Mouse (Mus musculus) limb, embryonic 11.5 days (tissue): ENCODE measurements around the gene Gm8237. TPM values are rescaled to one million over a fixed set of nuclear protein-coding genes. Genes with fewer than 3 reads are reported as not detected.
"Not testable (repeated sequence)": the region's sequence is repeated elsewhere in the genome, so short reads cannot be mapped to it uniquely, and the experiment has no call there.

Source experiments
- ATAC-seq: fragments of 200-750 bp; cut with Nextera tagmentation; 2 replicates; pipeline ENCODE4 v1.8.0; 2017; ENCODE audit warnings: low read depth; ENCODE audit not compliant: insufficient number of reproducible peaks, low FRiP score, low TSS enrichment
- DNase-seq: peaks from one replicate; pipeline ENCODE4 v3.0.0-alpha.2; 2015; ENCODE audit warnings: low spot score
- H3K27ac ChIP-seq: fragments of 300-500 bp; sonication (generic); replicated peaks from 2 replicates; pipeline ENCODE4 v1.5.1; 2014; ENCODE audit warnings: low read depth, mild to moderate bottlenecking, low read length
- H3K27me3 ChIP-seq: fragments of 300-500 bp; sonication (generic); 2 replicates; pipeline ENCODE4 v1.6.1; 2014; ENCODE audit warnings: mild to moderate bottlenecking, low read length, mixed read lengths; ENCODE audit not compliant: control insufficient read depth, insufficient read depth
- H3K36me3 ChIP-seq: fragments of 300-500 bp; sonication (generic); 2 replicates; pipeline ENCODE4 v1.6.1; 2014; ENCODE audit warnings: mild to moderate bottlenecking, low read length, moderate library complexity, mixed read lengths; ENCODE audit not compliant: control insufficient read depth, insufficient read depth
- H3K4me1 ChIP-seq: fragments of 300-500 bp; sonication (generic); 2 replicates; pipeline ENCODE4 v1.6.1; 2014; ENCODE audit warnings: low read length, mixed read lengths; ENCODE audit not compliant: control insufficient read depth, insufficient read depth
- H3K4me2 ChIP-seq: fragments of 300-500 bp; sonication (generic); 2 replicates; pipeline ENCODE4 v1.6.1; 2014; ENCODE audit warnings: low read depth, mild to moderate bottlenecking, moderate library complexity; ENCODE audit not compliant: severe bottlenecking
- H3K4me3 ChIP-seq: fragments of 300-500 bp; sonication (generic); 2 replicates; pipeline ENCODE4 v1.5.1; 2014; ENCODE audit warnings: low read depth, low read length
- H3K9ac ChIP-seq: fragments of 300-500 bp; sonication (generic); 2 replicates; pipeline ENCODE4 v1.6.1; 2014; ENCODE audit warnings: mild to moderate bottlenecking, low read length
- H3K9me3 ChIP-seq: fragments of 300-500 bp; sonication (generic); 2 replicates; pipeline ENCODE4 v1.6.1; 2016; ENCODE audit warnings: low read length; ENCODE audit not compliant: control insufficient read depth
- WGBS: fragments of 180-500 bp; shearing (Covaris S2); extraction: QIAGEN DNeasy Blood & Tissue Kit; methylation state at CpG from one replicate; pipeline ENCODE4 v1.1.7; 2014; 5-methylcytosine and 5-hydroxymethylcytosine counted together
- polyA plus RNA-seq: library from polyadenylated mRNA; unstranded; fragments of >200 nt; fragmentation: Nextera tagmentation; extraction: Ambion mirVana; gene quantifications from 2 replicates; pipeline ENCODE4 v1.2.1, GENCODE M21; 2014

The Gm8237 gene
- not detected in 2 replicates for polyA plus RNA-seq

GRCm38 (mm10) chr14:5880241-5880640, at the start of gene Gm8237:
Gene Gm8237 (minus strand): TSS chr14:5880382.
- not testable (repeated sequence) for H3K9ac ChIP-seq, H3K4me1 ChIP-seq, H3K27ac ChIP-seq, ATAC-seq, H3K27me3 ChIP-seq, H3K36me3 ChIP-seq, H3K9me3 ChIP-seq
- peak within 1 kb of the TSS; percentile 50 for H3K4me2 ChIP-seq
- peak; percentile 22 for DNase-seq
- peak within 1 kb of the TSS; percentile 26 for H3K4me3 ChIP-seq
- WGBS = 3% methylated on average over 15 of the region's 22 CpGs

- H3K27me3 ChIP-seq, H3K27ac ChIP-seq, H3K9ac ChIP-seq, DNase-seq, H3K4me1 ChIP-seq, H3K4me3 ChIP-seq, H3K9me3 ChIP-seq, H3K36me3 ChIP-seq, H3K4me2 ChIP-seq, ATAC-seq: not testable (repeated sequence)
- WGBS = 83% methylated on average over 7 of the region's 7 CpGs
These were observed 43.1 kb upstream of the Gm8237 start for GRCm38 (mm10) chr14:5923276-5923675.

- H3K4me3 ChIP-seq, H3K4me1 ChIP-seq, H3K27ac ChIP-seq, ATAC-seq, H3K36me3 ChIP-seq, H3K9me3 ChIP-seq, H3K27me3 ChIP-seq, DNase-seq, H3K4me2 ChIP-seq, H3K9ac ChIP-seq: not testable (repeated sequence)
- 83% methylated on average over 4 of the region's 4 CpGs for WGBS
These were observed 38.3 kb upstream of the Gm8237 start for GRCm38 (mm10) chr14:5918330-5918942.

- not testable (repeated sequence) for H3K36me3 ChIP-seq, H3K27ac ChIP-seq, H3K4me1 ChIP-seq, H3K27me3 ChIP-seq, H3K9ac ChIP-seq, DNase-seq, H3K9me3 ChIP-seq, H3K4me3 ChIP-seq, H3K4me2 ChIP-seq, ATAC-seq
- WGBS = 76% methylated on average over 2 of the region's 2 CpGs
These were observed 33.5 kb upstream of the Gm8237 start for GRCm38 (mm10) chr14:5913701-5914100.

- ATAC-seq, H3K9me3 ChIP-seq, H3K27me3 ChIP-seq, H3K36me3 ChIP-seq, H3K4me1 ChIP-seq, H3K9ac ChIP-seq, H3K27ac ChIP-seq: not testable (repeated sequence)
- peak; percentile 29 for DNase-seq
- Histone ChIP-seq H3K4me2 (peak overlapping the region; percentile 50), H3K4me3 (peak overlapping the region; percentile 26)
- WGBS = 0% methylated on average over 21 of the region's 28 CpGs
These were observed 391 bp downstream of the Gm8237 start for GRCm38 (mm10) chr14:5879791-5880190.

GRCm38 (mm10) chr14:5879136-5879535, 1.0 kb downstream of the Gm8237 start:
- not testable (repeated sequence) for H3K4me2 ChIP-seq, H3K36me3 ChIP-seq, H3K4me1 ChIP-seq, H3K4me3 ChIP-seq, H3K27ac ChIP-seq, H3K9ac ChIP-seq, H3K9me3 ChIP-seq, H3K27me3 ChIP-seq, ATAC-seq
- peak; percentile 76 for DNase-seq
- 10% methylated on average over 4 of the region's 11 CpGs for WGBS

- not testable (repeated sequence) for H3K4me2 ChIP-seq, H3K27me3 ChIP-seq, H3K4me1 ChIP-seq, DNase-seq, H3K27ac ChIP-seq, H3K9me3 ChIP-seq, ATAC-seq, H3K36me3 ChIP-seq, H3K9ac ChIP-seq, H3K4me3 ChIP-seq
- 86% methylated on average over 3 of the region's 3 CpGs for WGBS
These were observed 24.3 kb downstream of the Gm8237 start for GRCm38 (mm10) chr14:5855911-5856310.

- not testable (repeated sequence) for H3K9me3 ChIP-seq, H3K27me3 ChIP-seq, H3K27ac ChIP-seq, H3K4me1 ChIP-seq, ATAC-seq, H3K4me2 ChIP-seq, H3K9ac ChIP-seq, DNase-seq, H3K36me3 ChIP-seq, H3K4me3 ChIP-seq
- no CpG with 5 or more reads among the region's 3 CpGs for WGBS
These were observed 50.0 kb downstream of the Gm8237 start, which contains the start of gene Gm3424 for GRCm38 (mm10) chr14:5830229-5830628. Gene Gm3424 (minus strand): TSS chr14:5830329.
